Mouse (Mus musculus): ENCODE measurements around the gene Dctpp1. TPM values are rescaled to one million over a fixed set of nuclear protein-coding genes. Genes with fewer than 3 reads are reported as not detected.

Gene Dctpp1
- polyA plus RNA-seq, 1 experiment from 2014 or later, result 154 TPM

- no peaks in the 10 kb centered on the region for H3K27me3 ChIP-seq (replicated peaks; ENCODE audit: control insufficient read depth, insufficient read depth, low read length)
- H3K4me2 ChIP-seq (ENCODE audit: low read depth, low read length), result no peak overlapping the region; the same call in 1 of the 2 replicates
- DNase-seq (ENCODE audit: low spot score) (no peak), ATAC-seq (ENCODE audit: low read depth) (no peak)
- H3K4me3 ChIP-seq (ENCODE audit: low read depth, low read length), result peak overlapping the region; percentile 11
- H3K27ac ChIP-seq (replicated peaks; ENCODE audit: low read depth, low read length), result no peak overlapping the region
- H3K4me1 ChIP-seq (ENCODE audit: control insufficient read depth, insufficient read depth, low read length), result 0 out of 2 replicates have a peak, but pooled peaks cover 4% of the 10 kb centered on the region
- H3K9ac ChIP-seq (ENCODE audit: low read depth, low read length), result no peak overlapping the region
- WGBS, result 48% methylated on average over 7 of the region's 7 CpGs
- H3K36me3 ChIP-seq (ENCODE audit: control insufficient read depth, insufficient read depth, low read length), result no peaks in the 10 kb centered on the region
- H3K9me3 ChIP-seq (ENCODE audit: control insufficient read depth, low read length), result no peaks in the 10 kb centered on the region
These were observed 47.0 kb downstream of the Dctpp1 start for GRCm38 (mm10) chr7:127213485-127213884.

- no peak for ATAC-seq (ENCODE audit: low read depth)
- H3K4me3 ChIP-seq (ENCODE audit: low read depth, low read length), result peak overlapping the region; percentile 11
These were observed 47.9 kb downstream of the Dctpp1 start for GRCm38 (mm10) chr7:127212432-127213250.

GRCm38 (mm10) chr7:127211014-127211745, 49.3 kb downstream of the Dctpp1 start:
- H3K4me2 ChIP-seq (ENCODE audit: low read depth, low read length), result no peak overlapping the region
- ATAC-seq (ENCODE audit: low read depth), result no peak

More at GRCm38 (mm10) chr7:127212432-127213250, 47.9 kb downstream of the Dctpp1 start:
- Histone ChIP-seq H3K9me3 (ENCODE audit: control insufficient read depth, low read length) (no peaks in the 10 kb centered on the region), H3K36me3 (ENCODE audit: control insufficient read depth, insufficient read depth, low read length) (no peaks in the 10 kb centered on the region), H3K4me2 (ENCODE audit: low read depth, low read length) (no peak overlapping the region), H3K9ac (ENCODE audit: low read depth, low read length) (peak overlapping the region; percentile 14; the same call in 1 of the 2 replicates), H3K27ac (replicated peaks; ENCODE audit: low read depth, low read length) (0 out of 2 replicates have a peak overlapping the region, but pooled peaks have one; percentile 13), H3K4me1 (ENCODE audit: control insufficient read depth, insufficient read depth, low read length) (0 out of 2 replicates have a peak, but pooled peaks cover 4% of the 10 kb centered on the region), H3K27me3 (replicated peaks; ENCODE audit: control insufficient read depth, insufficient read depth, low read length) (no peaks in the 10 kb centered on the region)
- WGBS, result 81% methylated on average over 12 of the region's 12 CpGs
- no peak for DNase-seq (ENCODE audit: low spot score)

GRCm38 (mm10) chr7:127210266-127210665, 50.2 kb downstream of the Dctpp1 start:
- H3K27ac ChIP-seq (replicated peaks; ENCODE audit: low read depth, low read length), result 0 out of 2 replicates have a peak overlapping the region, but pooled peaks have one; percentile 86
- DNase-seq (ENCODE audit: low spot score) (peak; percentile 72), ATAC-seq (ENCODE audit: low read depth) (no peak)
- WGBS, result 86% methylated on average over 4 of the region's 4 CpGs
- H3K27me3 ChIP-seq (replicated peaks; ENCODE audit: control insufficient read depth, insufficient read depth, low read length), result no peaks in the 10 kb centered on the region
- no peak overlapping the region for H3K4me2 ChIP-seq (ENCODE audit: low read depth, low read length)
- no peaks in the 10 kb centered on the region for H3K36me3 ChIP-seq (ENCODE audit: control insufficient read depth, insufficient read depth, low read length)
- H3K9me3 ChIP-seq (ENCODE audit: control insufficient read depth, low read length), result no peaks in the 10 kb centered on the region
- H3K4me1 ChIP-seq (ENCODE audit: control insufficient read depth, insufficient read depth, low read length), result peaks cover 17% of the 10 kb centered on the region
- no peak overlapping the region for H3K9ac ChIP-seq (ENCODE audit: low read depth, low read length)
- no peak overlapping the region for H3K4me3 ChIP-seq (ENCODE audit: low read depth, low read length)

More at GRCm38 (mm10) chr7:127211014-127211745, 49.3 kb downstream of the Dctpp1 start:
- H3K9ac ChIP-seq (ENCODE audit: low read depth, low read length), result no peak overlapping the region
- peak; percentile 54 for DNase-seq (ENCODE audit: low spot score)
- H3K4me1 ChIP-seq (ENCODE audit: control insufficient read depth, insufficient read depth, low read length), result peaks cover 14% of the 10 kb centered on the region
- no peaks in the 10 kb centered on the region for H3K36me3 ChIP-seq (ENCODE audit: control insufficient read depth, insufficient read depth, low read length)
- H3K27me3 ChIP-seq (replicated peaks; ENCODE audit: control insufficient read depth, insufficient read depth, low read length), result no peaks in the 10 kb centered on the region
- no peak overlapping the region for H3K27ac ChIP-seq (replicated peaks; ENCODE audit: low read depth, low read length)
- WGBS, result 62% methylated on average over 5 of the region's 5 CpGs
- no peak overlapping the region for H3K4me3 ChIP-seq (ENCODE audit: low read depth, low read length)
- no peaks in the 10 kb centered on the region for H3K9me3 ChIP-seq (ENCODE audit: control insufficient read depth, low read length)

GRCm38 (mm10) chr7:127209851-127210250, 50.7 kb downstream of the Dctpp1 start:
- H3K4me3 ChIP-seq (ENCODE audit: low read depth, low read length), result peak overlapping the region; percentile 90
- 81% methylated on average over 5 of the region's 5 CpGs for WGBS
- H3K4me1 ChIP-seq (ENCODE audit: control insufficient read depth, insufficient read depth, low read length), result peaks cover 17% of the 10 kb centered on the region
- H3K36me3 ChIP-seq (ENCODE audit: control insufficient read depth, insufficient read depth, low read length), result no peaks in the 10 kb centered on the region
- no peak for ATAC-seq (ENCODE audit: low read depth)
- peak overlapping the region; percentile 62 for H3K4me2 ChIP-seq (ENCODE audit: low read depth, low read length)
- no peak for DNase-seq (ENCODE audit: low spot score)
- H3K9ac ChIP-seq (ENCODE audit: low read depth, low read length), result peak overlapping the region; percentile 53; the same call in 1 of the 2 replicates
- H3K27me3 ChIP-seq (replicated peaks; ENCODE audit: control insufficient read depth, insufficient read depth, low read length), result no peaks in the 10 kb centered on the region
- no peaks in the 10 kb centered on the region for H3K9me3 ChIP-seq (ENCODE audit: control insufficient read depth, low read length)
- H3K27ac ChIP-seq (replicated peaks; ENCODE audit: low read depth, low read length), result peak overlapping the region; percentile 86

- H3K36me3 ChIP-seq (ENCODE audit: control insufficient read depth, insufficient read depth, low read length), result peaks cover 3% of the 10 kb centered on the region; the same call in 1 of the 2 replicates
- WGBS, result under 1% methylated on average over 28 of the region's 44 CpGs
- H3K27me3 ChIP-seq (replicated peaks; ENCODE audit: control insufficient read depth, insufficient read depth, low read length), result no peaks in the 10 kb centered on the region
- H3K4me3 ChIP-seq (ENCODE audit: low read depth, low read length), result peak within 1 kb of the TSS; percentile 90
- peak within 1 kb of the TSS; percentile 96 for H3K9ac ChIP-seq (ENCODE audit: low read depth, low read length)
- DNase-seq (ENCODE audit: low spot score) (peak; percentile 99), ATAC-seq (ENCODE audit: low read depth) (peak; percentile 96)
- no peaks in the 10 kb centered on the region for H3K9me3 ChIP-seq (ENCODE audit: control insufficient read depth, low read length)
- H3K27ac ChIP-seq (replicated peaks; ENCODE audit: low read depth, low read length), result peak within 1 kb of the TSS; percentile 86
- peaks cover 17% of the 10 kb centered on the region for H3K4me1 ChIP-seq (ENCODE audit: control insufficient read depth, insufficient read depth, low read length)
- peak within 1 kb of the TSS; percentile 85 for H3K4me2 ChIP-seq (ENCODE audit: low read depth, low read length)
These were observed 51.7 kb downstream of the Dctpp1 start, which contains the start of gene Mylpf for GRCm38 (mm10) chr7:127208553-127209438. Gene Mylpf (plus strand): TSS chr7:127208890.

- ATAC-seq (ENCODE audit: low read depth), result no peak
- WGBS, result no CpG with 5 or more reads among the region's 44 CpGs
- DNase-seq (ENCODE audit: low spot score), result no peak
These were observed 52.3 kb downstream of the Dctpp1 start, which contains the start of gene Tbc1d10b for GRCm38 (mm10) chr7:127208295-127208552. Gene Tbc1d10b (minus strand): TSS chr7:127208468.

More at GRCm38 (mm10) chr7:127208295-127208552, 52.3 kb downstream of the Dctpp1 start, which contains the start of gene Tbc1d10b:
- H3K27ac ChIP-seq (replicated peaks; ENCODE audit: low read depth, low read length), result peak within 1 kb of the TSS; percentile 86
- H3K4me3 ChIP-seq (ENCODE audit: low read depth, low read length), result peak within 1 kb of the TSS; percentile 90
- H3K4me1 ChIP-seq (ENCODE audit: control insufficient read depth, insufficient read depth, low read length), result peaks cover 17% of the 10 kb centered on the region
- peak within 1 kb of the TSS; percentile 96 for H3K9ac ChIP-seq (ENCODE audit: low read depth, low read length)
- H3K36me3 ChIP-seq (ENCODE audit: control insufficient read depth, insufficient read depth, low read length), result peaks cover 9% of the 10 kb centered on the region; the same call in 1 of the 2 replicates
- H3K27me3 ChIP-seq (replicated peaks; ENCODE audit: control insufficient read depth, insufficient read depth, low read length), result no peaks in the 10 kb centered on the region
- peak within 1 kb of the TSS; percentile 85 for H3K4me2 ChIP-seq (ENCODE audit: low read depth, low read length)
- H3K9me3 ChIP-seq (ENCODE audit: control insufficient read depth, low read length), result no peaks in the 10 kb centered on the region
